Mouse (Mus musculus) T-helper 1 cell (primary cell): ENCODE measurements around the gene Kcnq5.
"Not testable (repeated sequence)": the region's sequence is repeated elsewhere in the genome, so short reads cannot be mapped to it uniquely, and the experiment has no call there.

Experiments used
- in situ Hi-C: fragments of 300-600 bp; cut with MboI, MseI; formaldehyde crosslinking; loops from one replicate; pipeline ENCODE4 v1.15.1; 2025; ENCODE audit warnings: high pct_unique_total_duplicates

Kcnq5 gene

DNA sequence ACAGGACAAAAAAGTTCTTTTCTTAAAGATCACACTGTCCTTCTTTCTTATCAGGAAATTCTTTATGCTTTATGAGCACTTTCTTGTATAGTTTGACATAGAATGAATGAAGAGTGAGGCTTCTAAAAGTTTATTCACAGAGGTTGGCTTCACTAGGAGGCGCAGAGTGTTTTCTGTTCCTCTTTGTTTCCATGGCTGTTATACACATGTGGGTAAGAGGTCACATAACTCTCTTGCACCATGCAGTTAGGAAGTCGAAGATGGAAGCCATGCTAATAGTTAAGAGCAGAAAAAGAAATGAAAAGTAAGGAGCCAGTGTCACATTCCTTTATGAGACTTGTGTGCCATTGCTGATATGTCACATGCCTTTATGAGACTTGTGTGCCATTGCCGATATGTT is 105.3 kb downstream of the Kcnq5 start:
- in situ Hi-C loops: no loop called here

DNA sequence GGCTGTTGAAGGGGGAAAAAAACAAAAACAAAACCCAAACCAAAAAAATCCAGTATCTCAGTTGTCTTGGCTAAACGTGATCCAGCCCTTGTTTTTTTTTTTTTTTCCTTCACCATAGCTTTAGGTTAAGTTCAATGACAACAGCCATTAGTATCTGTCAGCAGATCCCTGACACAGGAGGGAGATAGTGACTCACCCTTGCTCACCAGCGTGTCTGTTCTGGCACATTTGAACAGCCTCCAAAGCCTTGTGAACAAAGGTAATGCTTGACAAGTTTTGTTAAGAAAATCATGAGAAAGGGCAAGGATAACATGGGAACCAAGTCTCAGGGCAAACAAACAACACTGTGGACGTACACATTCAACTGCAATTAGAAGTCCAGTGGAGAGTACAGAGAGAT is 123.2 kb downstream of the Kcnq5 start:
- in situ Hi-C loops: no loop called here

- in situ Hi-C loops: no loop called here
Observed at GRCm38 (mm10) chr1:21837387-21837786, 124.4 kb downstream of the Kcnq5 start.

DNA sequence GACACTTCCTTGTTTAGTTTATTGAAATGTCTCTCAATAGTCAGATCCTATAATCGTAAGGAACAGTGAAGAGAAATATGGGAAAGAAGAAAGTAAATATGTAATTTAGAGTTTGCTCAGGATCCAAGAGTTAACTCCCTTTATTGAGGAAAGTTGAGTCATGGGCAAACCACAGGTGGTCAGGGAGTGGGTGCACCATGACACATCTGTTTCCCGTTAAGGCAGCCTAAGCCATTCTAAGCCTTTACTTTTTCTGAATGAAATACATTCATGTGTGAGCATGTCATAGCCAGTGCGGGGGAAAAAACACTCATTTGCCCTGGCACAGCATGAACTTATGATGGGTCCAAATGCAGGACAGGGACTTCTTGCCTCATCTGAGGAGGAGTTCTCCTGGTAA is 125.4 kb downstream of the Kcnq5 start:
- in situ Hi-C loops: no loop called here

DNA sequence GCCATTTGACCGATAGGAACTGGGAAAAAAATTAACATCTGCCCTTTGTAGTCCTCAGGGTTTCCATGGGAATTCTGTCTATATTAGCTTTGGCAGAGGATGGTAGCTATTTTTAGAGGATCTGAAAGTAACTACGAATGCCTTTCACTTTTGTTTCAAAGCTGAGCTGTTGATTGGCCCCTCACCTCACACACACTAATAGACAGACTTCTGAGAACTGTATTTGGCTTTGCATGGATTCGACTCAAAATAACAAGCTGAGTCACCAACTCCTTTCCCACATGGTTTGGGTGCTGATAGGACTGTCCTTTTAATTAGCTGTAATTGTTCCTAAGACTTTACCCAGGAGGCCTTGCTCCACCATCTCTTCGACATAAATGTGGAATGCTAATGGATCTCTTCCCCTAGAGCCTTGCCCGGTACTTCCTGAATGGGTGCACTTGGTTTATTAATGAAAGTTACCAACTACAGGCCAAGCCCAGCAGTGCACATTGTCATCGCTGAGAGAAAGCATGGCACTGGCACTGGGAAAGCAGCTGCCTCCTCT is 131.8 kb downstream of the Kcnq5 start:
- in situ Hi-C loops: no loop called here

DNA sequence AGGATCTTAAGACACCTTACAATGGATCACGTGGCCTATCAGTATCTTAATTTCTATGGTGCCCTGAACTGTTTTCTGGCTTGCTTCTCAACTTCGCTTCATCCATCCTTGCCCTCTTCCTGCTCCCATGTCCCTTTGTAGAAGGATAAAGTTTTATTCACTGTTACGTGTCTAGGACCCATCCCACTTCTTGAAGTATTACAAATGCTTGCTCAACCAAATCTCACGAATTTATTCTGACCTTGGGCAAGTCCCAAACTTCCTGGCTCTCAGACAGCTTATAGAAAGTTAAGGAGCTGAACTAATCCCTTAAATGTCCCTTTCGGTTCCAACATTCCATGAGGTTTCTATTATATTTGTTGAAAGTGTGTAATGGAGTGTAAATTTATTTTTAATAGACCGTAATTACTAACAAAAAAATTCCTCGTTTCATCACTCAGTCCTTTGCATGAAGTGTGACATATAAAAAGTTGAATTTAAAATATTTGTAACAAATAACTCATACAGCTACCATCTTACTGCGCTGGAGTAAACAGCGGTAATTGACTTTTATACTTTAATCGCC is 141.6 kb downstream of the Kcnq5 start:
- in situ Hi-C loops: no loop called here

- in situ Hi-C loops: no loop called here
Observed at GRCm38 (mm10) chr1:21805064-21805463, 156.7 kb downstream of the Kcnq5 start.

DNA sequence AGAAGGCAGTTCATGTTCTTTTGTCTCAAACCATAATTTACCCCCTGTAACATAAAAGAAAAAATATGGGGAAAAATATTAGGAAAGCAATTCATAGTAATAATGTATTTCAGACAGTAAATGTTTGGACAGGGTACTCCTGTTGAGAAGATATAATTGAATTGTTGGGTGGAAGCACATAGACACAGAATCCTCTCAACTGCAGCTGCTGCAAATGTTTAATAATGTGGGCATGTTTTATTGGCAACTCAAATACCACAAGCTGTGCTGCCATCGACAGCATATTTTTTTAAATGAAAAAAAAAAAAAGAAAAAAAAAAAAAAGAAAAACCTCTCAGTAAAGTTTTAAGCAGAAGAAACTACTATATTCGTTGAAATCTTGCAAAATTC is 157.3 kb downstream of the Kcnq5 start:
- in situ Hi-C loops: no loop called here

DNA sequence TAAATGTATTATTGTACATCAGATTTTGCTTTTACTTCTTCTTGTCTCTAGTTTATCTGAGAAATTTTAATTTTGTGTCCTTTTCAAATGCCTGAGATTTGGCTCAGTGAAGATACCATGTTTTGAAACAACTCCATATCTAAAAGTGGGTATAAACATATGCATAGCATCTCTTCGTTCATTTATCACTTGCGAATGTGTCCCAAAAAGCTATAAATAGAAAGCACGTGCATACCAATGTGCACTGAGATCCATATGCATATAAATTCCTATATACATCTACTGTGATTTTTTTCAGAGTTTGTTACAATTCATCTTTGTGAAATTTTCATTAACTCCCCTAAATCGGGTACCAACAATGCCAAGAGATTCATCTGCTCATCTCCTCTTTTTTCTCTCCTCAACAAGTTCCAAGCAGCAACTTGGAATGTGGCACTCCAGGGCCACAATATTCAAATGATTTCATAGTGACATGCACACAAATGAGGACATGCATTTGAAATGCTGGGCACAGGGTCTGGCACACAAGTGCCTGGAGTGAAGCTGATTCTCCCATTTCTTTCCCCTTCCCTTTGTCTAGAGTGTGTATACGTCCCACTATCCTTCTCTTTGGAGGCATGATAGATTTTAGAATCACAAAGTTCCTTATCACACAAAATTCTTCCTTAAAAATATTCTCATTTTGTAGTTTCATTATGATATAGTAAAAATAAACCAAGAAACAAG is 157.8 kb downstream of the Kcnq5 start:
- in situ Hi-C loops: no loop called here

DNA sequence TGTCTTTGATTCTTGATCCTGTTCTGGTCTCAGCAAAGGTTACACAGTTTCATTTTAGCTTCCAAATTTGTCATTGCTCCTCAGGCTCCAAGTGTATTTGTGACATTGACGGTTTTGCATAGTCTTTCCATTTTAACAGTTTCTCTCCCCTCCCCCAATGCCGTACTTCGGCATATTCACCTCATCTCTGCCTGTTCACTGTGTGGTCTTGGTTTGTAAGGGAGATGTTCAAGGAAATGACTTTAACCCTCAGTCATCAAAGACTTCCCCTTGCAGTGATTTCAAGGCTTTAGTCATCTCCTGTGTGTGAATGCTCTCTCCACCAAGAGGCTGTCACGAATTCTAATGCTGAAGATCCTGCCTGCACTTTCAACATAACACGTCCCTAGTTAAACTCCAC is 181.0 kb downstream of the Kcnq5 start:
- in situ Hi-C loops: no loop called here

GRCm38 (mm10) chr1:21777560-21777959 is 184.2 kb downstream of the Kcnq5 start:
- in situ Hi-C loops: no loop called here

GRCm38 (mm10) chr1:21773931-21774330 is 187.8 kb downstream of the Kcnq5 start:
- in situ Hi-C loops: no loop called here

DNA sequence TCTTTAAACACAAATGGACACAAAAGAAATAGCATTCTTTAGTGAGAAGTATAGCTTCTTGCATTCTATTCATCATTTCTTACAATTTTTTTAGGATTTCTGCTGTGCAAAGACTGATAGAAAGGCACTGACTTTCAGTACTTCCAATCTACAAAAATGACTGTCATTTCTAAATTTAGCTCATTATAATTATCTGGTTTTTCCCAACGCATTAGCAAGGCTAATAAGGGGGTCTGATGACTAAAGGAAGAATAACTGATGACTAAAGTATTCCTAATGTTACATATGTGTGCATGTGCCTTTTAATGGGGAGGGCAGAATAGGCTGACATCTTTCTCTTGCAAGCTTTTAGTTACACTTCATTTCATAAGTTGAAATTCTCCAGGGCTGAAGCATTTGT is 191.2 kb downstream of the Kcnq5 start:
- in situ Hi-C loops: no loop called here

DNA sequence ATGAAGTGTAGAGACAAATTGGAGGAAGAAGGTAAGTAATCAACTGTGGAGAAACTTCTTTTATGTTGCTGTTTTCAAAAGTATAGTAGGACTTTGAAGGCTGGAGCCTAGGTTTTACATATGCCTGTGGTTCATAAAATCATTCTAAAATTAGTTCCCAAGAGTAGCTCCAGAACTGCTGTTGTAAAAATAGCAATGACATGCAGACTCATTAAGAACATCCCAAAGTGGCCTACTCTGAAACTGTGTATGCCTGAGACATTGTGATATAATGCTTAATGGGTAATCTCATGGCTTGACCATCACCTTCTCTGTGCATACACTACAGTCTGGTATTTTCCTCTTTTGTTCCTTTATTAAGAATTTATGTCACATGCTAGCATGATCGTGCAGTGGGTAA is 212.4 kb downstream of the Kcnq5 start:
- in situ Hi-C loops: no loop called here

GRCm38 (mm10) chr1:21729131-21729530 is 232.6 kb downstream of the Kcnq5 start:
- in situ Hi-C loops: no loop called here

DNA sequence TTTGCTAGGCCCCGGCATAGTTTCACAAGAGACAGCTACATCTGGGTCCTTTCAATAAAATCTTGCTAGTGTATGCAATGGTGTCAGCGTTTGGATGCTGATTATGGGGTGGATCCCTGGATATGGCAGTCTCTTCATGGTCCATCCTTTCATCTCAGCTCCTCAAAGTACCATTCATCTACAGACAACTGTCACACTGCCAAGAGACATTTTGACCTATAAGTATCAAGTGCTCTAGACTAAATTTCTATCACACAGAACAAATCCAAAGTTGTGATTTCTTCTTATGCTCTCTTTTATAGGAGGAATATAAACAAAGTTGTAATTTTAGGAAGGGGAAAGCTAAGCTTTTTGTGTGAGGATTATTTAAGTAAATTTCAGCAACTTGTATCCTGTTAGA is 238.5 kb downstream of the Kcnq5 start:
- in situ Hi-C loops: not testable (repeated sequence)

DNA sequence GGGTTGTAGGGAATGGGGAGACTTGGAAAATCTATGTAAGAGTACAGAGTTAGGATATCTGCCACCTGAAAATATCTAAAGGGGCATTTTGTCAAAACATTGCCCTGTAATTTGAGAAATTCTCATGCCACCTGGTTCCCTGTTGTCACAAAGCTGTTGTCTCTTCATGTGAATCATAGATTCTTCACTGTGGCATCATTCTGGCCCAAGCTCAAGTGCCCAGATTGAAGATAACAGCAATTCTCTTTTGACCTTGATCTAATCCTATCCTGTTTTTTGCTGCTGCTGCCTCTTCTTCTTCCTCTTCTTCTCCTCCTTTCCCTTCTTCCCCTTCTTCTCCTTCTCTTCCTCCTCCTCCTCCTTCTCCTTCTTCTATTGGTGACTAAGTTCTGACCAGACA is 240.5 kb downstream of the Kcnq5 start:
- in situ Hi-C loops: no loop called here

DNA sequence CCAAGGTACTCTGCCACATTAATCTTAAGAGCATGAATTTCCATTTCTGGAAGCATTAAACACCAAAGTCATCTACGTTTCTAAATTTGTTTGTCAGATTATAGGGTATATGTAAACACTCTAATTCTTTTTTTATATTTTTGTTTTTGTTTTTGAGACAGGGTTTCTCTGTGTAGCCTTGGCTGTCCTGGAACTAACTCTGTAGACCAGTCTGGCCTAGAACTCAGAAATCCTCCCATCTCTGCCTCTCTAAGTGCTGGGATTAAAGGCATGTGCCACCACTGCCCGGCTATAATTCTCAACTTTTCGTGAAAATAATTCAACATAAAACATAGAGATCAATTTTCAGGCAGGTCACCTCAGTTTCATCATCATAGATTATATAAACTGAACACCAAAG is 246.9 kb downstream of the Kcnq5 start:
- in situ Hi-C loops: no loop called here

- in situ Hi-C loops: no loop called here
Observed at GRCm38 (mm10) chr1:21712711-21713110, 249.0 kb downstream of the Kcnq5 start.

- in situ Hi-C loops: no loop called here
Observed at GRCm38 (mm10) chr1:21690458-21690857, 271.3 kb downstream of the Kcnq5 start.

DNA sequence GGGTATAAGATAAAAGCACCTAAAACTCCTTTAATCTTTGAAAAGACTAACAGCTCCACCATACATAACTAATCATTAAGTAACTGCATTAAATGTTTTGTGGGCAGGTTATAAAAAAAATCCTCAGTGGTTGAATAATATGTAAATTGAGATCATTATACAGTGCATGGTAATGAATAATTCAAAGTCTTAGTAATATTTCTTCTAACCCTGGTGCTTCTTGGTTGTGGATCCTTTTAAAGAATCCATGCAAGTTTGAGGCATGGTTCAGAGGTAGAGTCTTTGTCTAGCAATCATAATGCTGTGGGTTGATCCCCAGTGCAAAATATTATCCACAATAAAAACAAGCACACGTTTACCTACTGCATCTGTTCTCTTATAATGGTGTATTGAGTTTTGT is 272.8 kb downstream of the Kcnq5 start:
- in situ Hi-C loops: no loop called here

GRCm38 (mm10) chr1:21684444-21684843 is 277.3 kb downstream of the Kcnq5 start:
- in situ Hi-C loops: no loop called here

DNA sequence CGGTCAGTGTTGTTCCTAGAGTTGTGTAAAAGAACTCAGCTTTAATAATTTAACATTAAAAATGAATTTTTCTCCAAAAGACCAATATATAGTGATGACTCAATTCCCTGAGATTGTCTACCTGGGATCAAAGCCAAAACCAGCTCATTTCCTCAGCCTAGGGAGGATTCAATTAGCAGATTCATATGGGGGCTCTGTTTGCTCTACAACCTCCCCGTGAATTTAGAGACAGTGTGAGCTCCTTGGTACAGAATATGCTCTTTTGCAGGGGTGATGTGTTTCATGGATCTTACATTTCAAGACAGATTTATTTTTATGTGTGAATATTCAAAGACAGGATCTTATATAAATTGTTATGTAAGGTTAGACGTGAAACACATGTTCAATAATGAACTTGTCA is 284.9 kb downstream of the Kcnq5 start:
- in situ Hi-C loops: no loop called here

- in situ Hi-C loops: no loop called here
Observed at GRCm38 (mm10) chr1:21660840-21661239, 300.9 kb downstream of the Kcnq5 start.
